Mouse (Mus musculus) erythroblast, embryonic 14.5 days (primary cell): ENCODE results near the gene Taf13.

ENCODE experiments used
- GATA1 ChIP-seq: IDR thresholded peaks from 2 replicates; pipeline ENCODE4 v1.6.1; 2012; ENCODE audit warnings: low read length, inconsistent platforms, mixed read lengths
- TAL1 ChIP-seq: IDR thresholded peaks from 3 replicates; pipeline ENCODE4 v1.6.1; 2012; ENCODE audit warnings: low read length, inconsistent platforms, mixed read lengths

GRCm38 (mm10) chr3:108588446-108588845 is 16.9 kb downstream of the Taf13 start:
- no peak for TF ChIP-seq GATA1
- no peak for TF ChIP-seq TAL1
